In the genomic region with DNA sequence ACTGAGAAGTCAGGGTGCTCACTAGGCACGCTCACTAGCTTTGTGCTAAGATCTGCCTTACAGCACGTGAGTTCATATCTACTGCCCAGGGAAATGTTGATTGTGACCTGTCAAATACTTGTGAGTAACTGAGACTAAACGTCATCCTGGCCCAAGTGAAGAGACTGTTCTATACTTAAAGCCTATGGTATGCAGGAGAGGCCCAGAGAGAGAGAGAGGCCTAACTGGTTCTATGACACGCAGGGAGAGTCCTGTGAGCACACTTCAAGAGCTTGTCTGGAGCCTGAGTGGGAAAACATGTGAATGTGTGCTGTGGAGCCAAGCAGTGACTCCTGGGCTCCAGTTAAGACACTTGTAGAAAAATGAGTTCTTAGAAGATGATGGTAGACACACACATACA, we compare ENCODE assay signal across 20 mouse cellular contexts.
DNase-seq lines count a peak whose midpoint lies in the region; ATAC-seq lines count a peak whose summit lies in the region.
"Had no signal": no experiment of that assay in that cellular context is flagged by ENCODE, and none has a peak within 500 bp of the region (broad histone marks: within the 10 kb centered on the region; RNA-seq: fewer than 3 reads in every experiment).

No protein-coding gene starts in this region.

- no peak overlapping the region for H3K4me2 ChIP-seq in heart, embryonic 15.5 days
- H3K4me2 ChIP-seq in embryonic facial prominence, embryonic 13.5 days: no peak overlapping the region
- H3K4me2 ChIP-seq in intestine, embryonic 16.5 days (ENCODE audit: low read depth, low read length): no peak overlapping the region
- H3K4me2 ChIP-seq in hindbrain, embryonic 14.5 days (replicated peaks): no peak overlapping the region
- H3K4me2 ChIP-seq in hindbrain, embryonic 16.5 days (ENCODE audit: low read length): no peak overlapping the region
- H3K4me2 ChIP-seq: liver, embryonic 12.5 days had no signal

- peak overlapping the region; percentile 83 for H3K27ac ChIP-seq in heart, embryonic 15.5 days
- peak overlapping the region; percentile 72; the same call in 1 of the 2 replicates for H3K27ac ChIP-seq in embryonic facial prominence, embryonic 13.5 days
- 0 out of 2 replicates have a peak overlapping the region, but pooled peaks have one; percentile 0 for H3K27ac ChIP-seq in intestine, embryonic 16.5 days (ENCODE audit: low read length)
- H3K27ac ChIP-seq in hindbrain, embryonic 14.5 days: no peak overlapping the region
- no peak overlapping the region for H3K27ac ChIP-seq in hindbrain, embryonic 16.5 days (ENCODE audit: low read depth, low read length)
- H3K27ac ChIP-seq: hindbrain, postnatal 0 days; left cerebral cortex, adult 2 months; liver, embryonic 12.5 days; macrophage; midbrain, embryonic 10.5 days had no signal

- ATAC-seq in heart, embryonic 15.5 days (replicated peaks; ENCODE audit: insufficient number of reproducible peaks, insufficient read depth, low FRiP score, low read depth): peak; percentile 77
- ATAC-seq in embryonic facial prominence, embryonic 13.5 days (ENCODE audit: insufficient number of reproducible peaks, insufficient read depth, low FRiP score, low TSS enrichment, low read depth): no peak
- ATAC-seq in intestine, embryonic 16.5 days: no peak
- no peak for ATAC-seq in hindbrain, embryonic 14.5 days (ENCODE audit: low FRiP score)
- ATAC-seq in hindbrain, embryonic 16.5 days: no peak
- ATAC-seq: forebrain, embryonic 14.5 days; hindbrain, postnatal 0 days; liver, embryonic 12.5 days had no signal

- no peak overlapping the region for H3K9ac ChIP-seq in heart, embryonic 15.5 days
- 0 out of 2 replicates have a peak overlapping the region, but pooled peaks have one; percentile 16 for H3K9ac ChIP-seq in embryonic facial prominence, embryonic 13.5 days
- 0 out of 2 replicates have a peak overlapping the region, but pooled peaks have one; percentile 21 for H3K9ac ChIP-seq in intestine, embryonic 16.5 days (ENCODE audit: low read depth, low read length)
- no peak overlapping the region for H3K9ac ChIP-seq in hindbrain, embryonic 14.5 days
- H3K9ac ChIP-seq in hindbrain, embryonic 16.5 days (ENCODE audit: low read depth, low read length): no peak overlapping the region
- H3K9ac ChIP-seq: liver, embryonic 12.5 days had no signal

- WGBS in heart, embryonic 15.5 days: 43% methylated on average over 4 of the region's 4 CpGs
- 65% methylated on average over 4 of the region's 4 CpGs for WGBS in embryonic facial prominence, embryonic 13.5 days
- WGBS in intestine, embryonic 16.5 days: 66% methylated on average over 4 of the region's 4 CpGs
- WGBS in hindbrain, embryonic 14.5 days: 93% methylated on average over 4 of the region's 4 CpGs
- 90% methylated on average over 4 of the region's 4 CpGs for WGBS in hindbrain, embryonic 16.5 days

- no peak overlapping the region for H3K4me3 ChIP-seq in heart, embryonic 15.5 days
- no peak overlapping the region for H3K4me3 ChIP-seq in embryonic facial prominence, embryonic 13.5 days
- no peak overlapping the region for H3K4me3 ChIP-seq in intestine, embryonic 16.5 days (ENCODE audit: low read length)
- H3K4me3 ChIP-seq in hindbrain, embryonic 14.5 days (replicated peaks; ENCODE audit: low read length): no peak overlapping the region
- no peak overlapping the region for H3K4me3 ChIP-seq in hindbrain, embryonic 16.5 days (ENCODE audit: low read length)
- H3K4me3 ChIP-seq: left cerebral cortex, adult 2 months; liver, embryonic 12.5 days; midbrain, embryonic 10.5 days had no signal

- DNase-seq in heart, adult 8-10 months (ENCODE audit: low spot score): no peak
- peak; percentile 66 for DNase-seq in lung, postnatal 25 days (ENCODE audit: low spot score)
- DNase-seq in hindbrain, embryonic 14.5 days (ENCODE audit: low spot score): no peak
- DNase-seq in layer of hippocampus, postnatal 14 days (ENCODE audit: low spot score in 2 of 2): no peak
- DNase-seq: cerebellum, adult 2 months; gastrocnemius, postnatal 14 days; kidney, postnatal 36 days; right cerebral cortex, adult 18-20 months; thymus, adult 18-20 months; thymus, postnatal 4 days had no signal

- no peaks in the 10 kb centered on the region for H3K27me3 ChIP-seq in heart, embryonic 15.5 days
- H3K27me3 ChIP-seq in embryonic facial prominence, embryonic 13.5 days: no peaks in the 10 kb centered on the region
- no peaks in the 10 kb centered on the region for H3K27me3 ChIP-seq in intestine, embryonic 16.5 days (replicated peaks; ENCODE audit: control insufficient read depth, insufficient read depth, low read length)
- H3K27me3 ChIP-seq in hindbrain, embryonic 14.5 days (ENCODE audit: control insufficient read depth, insufficient read depth, low read length): no peaks in the 10 kb centered on the region
- no peaks in the 10 kb centered on the region for H3K27me3 ChIP-seq in hindbrain, embryonic 16.5 days (replicated peaks; ENCODE audit: control insufficient read depth, insufficient read depth, low read length)
- H3K27me3 ChIP-seq: liver, embryonic 12.5 days had no signal

- H3K9me3 ChIP-seq in heart, embryonic 15.5 days (replicated peaks): no peaks in the 10 kb centered on the region
- no peaks in the 10 kb centered on the region for H3K9me3 ChIP-seq in embryonic facial prominence, embryonic 13.5 days
- no peaks in the 10 kb centered on the region for H3K9me3 ChIP-seq in intestine, embryonic 16.5 days (ENCODE audit: control insufficient read depth, low read length)
- H3K9me3 ChIP-seq in hindbrain, embryonic 14.5 days (ENCODE audit: control insufficient read depth, low read length): no peaks in the 10 kb centered on the region
- H3K9me3 ChIP-seq in hindbrain, embryonic 16.5 days (ENCODE audit: control insufficient read depth, low read length): no peaks in the 10 kb centered on the region
- H3K9me3 ChIP-seq: liver, embryonic 12.5 days; midbrain, embryonic 10.5 days had no signal

- peaks cover 4% of the 10 kb centered on the region; the same call in 1 of the 2 replicates for H3K36me3 ChIP-seq in heart, embryonic 15.5 days
- peaks cover 6% of the 10 kb centered on the region; the same call in 1 of the 2 replicates for H3K36me3 ChIP-seq in embryonic facial prominence, embryonic 13.5 days
- H3K36me3 ChIP-seq in intestine, embryonic 16.5 days (ENCODE audit: control insufficient read depth, insufficient read depth, low read length): no peaks in the 10 kb centered on the region
- no peaks in the 10 kb centered on the region for H3K36me3 ChIP-seq in hindbrain, embryonic 14.5 days (replicated peaks; ENCODE audit: control insufficient read depth, insufficient read depth)
- no peaks in the 10 kb centered on the region for H3K36me3 ChIP-seq in hindbrain, embryonic 16.5 days (ENCODE audit: control insufficient read depth, insufficient read depth, low read length)
- H3K36me3 ChIP-seq: liver, embryonic 12.5 days; midbrain, embryonic 10.5 days had no signal

- H3K4me1 ChIP-seq in heart, embryonic 15.5 days (replicated peaks): peaks cover 40% of the 10 kb centered on the region
- H3K4me1 ChIP-seq in embryonic facial prominence, embryonic 13.5 days: peaks cover 32% of the 10 kb centered on the region
- H3K4me1 ChIP-seq in intestine, embryonic 16.5 days (ENCODE audit: control insufficient read depth, insufficient read depth, low read length): peaks cover 9% of the 10 kb centered on the region; the same call in 1 of the 2 replicates
- no peaks in the 10 kb centered on the region for H3K4me1 ChIP-seq in hindbrain, embryonic 14.5 days (replicated peaks; ENCODE audit: control insufficient read depth, insufficient read depth, low read length)
- no peaks in the 10 kb centered on the region for H3K4me1 ChIP-seq in hindbrain, embryonic 16.5 days (ENCODE audit: control insufficient read depth, insufficient read depth, low read depth, low read length)
- H3K4me1 ChIP-seq: liver, embryonic 12.5 days had no signal

Comparison
In these comparisons a context has a peak if more than half of its experiments do, and no peak if none do; other contexts are left out.
1. H3K27ac ChIP-seq: peak in heart, embryonic 15.5 days (single experiment), embryonic facial prominence, embryonic 13.5 days (single experiment) and intestine, embryonic 16.5 days (single experiment); none in hindbrain, embryonic 14.5 days (single experiment) and hindbrain, embryonic 16.5 days (single experiment).
2. H3K9ac ChIP-seq: peak in embryonic facial prominence, embryonic 13.5 days (single experiment) and intestine, embryonic 16.5 days (single experiment); none in heart, embryonic 15.5 days (single experiment), hindbrain, embryonic 14.5 days (single experiment) and hindbrain, embryonic 16.5 days (single experiment).